Mouse (Mus musculus): ENCODE data around the gene Tbc1d2b.

DNA sequence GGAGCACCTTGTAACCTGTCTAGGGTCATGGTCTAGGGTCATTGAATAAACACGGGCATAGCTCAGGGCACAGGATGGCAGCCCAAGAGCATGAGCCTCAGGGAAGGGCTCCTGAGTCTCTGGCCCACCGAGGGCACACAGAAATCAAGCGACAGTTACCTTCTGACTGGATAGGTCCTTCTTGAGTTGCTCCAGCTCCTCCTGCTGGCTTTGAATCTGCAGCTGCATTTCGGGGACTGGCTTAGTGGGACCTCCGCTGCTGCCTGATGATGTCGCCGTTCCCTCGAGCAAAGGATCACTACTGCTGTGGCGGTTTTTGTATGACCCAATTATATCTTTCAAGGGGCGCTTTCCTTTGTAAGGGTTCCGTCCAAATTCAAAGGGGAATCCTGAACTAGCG lies 43.4 kb downstream of the Tbc1d2b start:
- 0 out of 2 replicates have a peak, but pooled peaks have one; percentile 19 for TF ChIP-seq CTCF (IDR thresholded peaks at IDR 0.05; ENCODE audit: low read depth)
- no peak for TF ChIP-seq EP300 (IDR thresholded peaks at IDR 0.05; ENCODE audit: low read depth)

Measured in liver, embryonic 14.5 days (tissue).